Mouse (Mus musculus) cerebellum, postnatal 4 days (tissue): ENCODE measurements at regions not wholly inside any gene's neighbourhood (a gene's known extent, or its start where the extent isn't known, plus 50 kb on each side); places are given as distances from the start of the nearest gene placed in this dataset.
A peak's percentile ranks its signal among the peaks of the same experiment; 100 is the strongest.
"Not testable (repeated sequence)": the region's sequence is repeated elsewhere in the genome, so short reads cannot be mapped to it uniquely, and the experiment has no call there.

Experiments
- DNase-seq, 2 experiments: peaks; one replicate each; pipeline ENCODE4 v3.0.0; 2022; ENCODE audit warnings: low spot score in 2 of 2, mixed read lengths in 1 of 2

DNA sequence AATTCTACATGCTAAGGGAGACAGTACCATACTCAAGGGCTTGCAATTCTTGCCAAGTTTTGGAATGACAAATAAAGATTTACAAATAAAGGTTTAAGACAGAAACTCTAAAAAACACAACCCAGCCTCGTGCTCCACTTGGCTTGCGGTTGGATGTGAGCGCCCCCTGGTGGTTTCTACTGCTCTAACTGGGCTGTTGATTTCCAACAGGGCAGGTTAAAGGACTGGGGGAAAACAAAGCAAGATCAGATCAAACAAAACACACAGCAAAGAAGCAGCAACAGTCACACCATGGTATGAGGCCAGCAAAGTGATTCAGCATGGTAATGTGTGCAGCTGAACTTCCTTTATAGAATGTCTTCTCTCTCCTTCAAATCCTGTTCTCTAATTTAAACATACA, 339.2 kb downstream of the Adam3 start:
- peak; percentile 83 to 89 for DNase-seq

DNA sequence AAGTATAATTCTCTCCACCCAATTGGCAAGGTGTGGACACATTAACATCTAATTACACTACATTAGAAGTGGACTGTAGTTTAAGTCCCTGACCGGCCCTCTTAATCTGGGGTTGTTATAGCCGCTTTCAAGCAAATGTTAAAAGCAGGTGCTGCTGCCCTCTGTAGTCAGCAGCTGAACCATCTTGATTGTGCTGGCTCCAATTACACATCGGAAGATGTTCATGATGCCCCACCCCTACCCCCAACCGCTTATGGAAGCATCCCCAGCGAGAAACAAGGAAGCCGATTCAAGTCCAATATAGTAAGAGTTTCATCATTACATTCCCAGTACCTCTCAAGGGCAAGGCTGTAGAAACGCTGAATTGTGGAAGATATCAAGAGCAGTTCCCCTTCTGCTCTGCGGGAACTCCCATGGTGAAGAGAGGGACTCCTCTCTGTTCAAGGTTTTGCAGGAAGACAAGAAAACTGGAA, 341.7 kb downstream of the Adam3 start:
- no peak for DNase-seq

DNA sequence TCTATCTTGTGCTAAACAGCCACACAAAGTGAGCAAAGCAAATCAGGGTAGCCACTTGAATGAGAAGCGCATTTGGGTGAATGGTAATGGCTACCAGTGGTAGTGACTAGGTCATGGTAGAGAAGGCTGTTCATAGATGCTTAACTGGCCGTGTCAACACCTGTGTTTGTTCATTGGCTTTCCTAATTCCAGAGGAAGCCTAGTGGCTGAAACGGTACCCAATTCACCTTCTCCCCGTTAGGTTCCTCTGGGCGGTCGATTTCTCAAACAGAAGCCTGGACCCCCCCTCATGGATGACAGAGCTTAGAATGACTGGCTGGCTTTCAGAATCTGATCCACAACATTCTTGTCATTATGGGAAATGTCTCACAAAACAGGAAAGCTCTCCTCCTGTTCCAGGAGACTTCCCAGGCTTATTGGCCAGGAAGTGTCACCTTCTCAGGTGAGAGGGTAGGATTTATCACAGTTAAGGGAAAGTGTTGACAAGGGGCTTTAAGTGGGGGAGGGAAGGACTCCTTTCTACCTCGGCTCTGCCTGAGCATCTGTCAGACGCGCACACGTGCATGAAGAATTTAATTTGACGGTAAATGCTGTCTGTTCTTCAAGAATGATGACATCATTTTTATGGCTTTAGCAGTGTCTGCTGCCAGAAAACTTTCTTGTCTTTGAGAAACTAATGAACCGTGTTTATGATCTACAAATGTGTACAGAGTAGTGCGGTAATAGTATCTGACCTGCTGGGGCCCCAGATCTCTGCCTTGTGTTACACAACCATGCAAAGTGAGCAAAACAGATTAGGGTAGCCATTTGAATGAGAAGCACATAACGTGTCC, 342.3 kb downstream of the Adam3 start:
- DNase-seq = no peak

DNA sequence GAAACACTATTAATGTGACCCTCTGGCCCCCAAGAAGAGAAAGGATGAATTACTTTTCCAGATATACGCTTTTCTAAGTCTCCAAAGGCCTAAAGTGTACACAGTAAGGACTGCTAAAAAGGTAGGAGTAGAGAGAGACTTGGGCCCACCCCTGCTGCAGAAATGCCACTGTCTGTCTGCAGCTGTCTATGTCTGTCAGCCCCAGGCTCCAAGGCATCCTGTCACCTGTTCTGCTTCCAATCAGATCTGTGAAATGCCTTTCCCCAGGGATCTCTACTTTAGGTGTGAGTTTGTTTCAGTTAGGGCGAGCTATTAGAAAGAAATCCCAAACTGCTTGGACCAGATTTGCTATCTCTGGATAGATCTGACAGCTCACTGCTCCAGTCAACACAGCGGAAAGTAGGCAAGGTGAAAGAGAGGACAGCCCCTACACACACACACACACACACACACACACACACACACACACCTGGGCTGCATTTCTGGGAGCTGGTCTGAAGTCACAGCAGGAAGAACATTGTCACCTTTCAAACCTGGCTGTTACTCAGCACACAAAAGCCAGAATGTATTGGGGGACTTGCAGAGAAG, 343.9 kb downstream of the Adam3 start:
- no peak for DNase-seq

DNA sequence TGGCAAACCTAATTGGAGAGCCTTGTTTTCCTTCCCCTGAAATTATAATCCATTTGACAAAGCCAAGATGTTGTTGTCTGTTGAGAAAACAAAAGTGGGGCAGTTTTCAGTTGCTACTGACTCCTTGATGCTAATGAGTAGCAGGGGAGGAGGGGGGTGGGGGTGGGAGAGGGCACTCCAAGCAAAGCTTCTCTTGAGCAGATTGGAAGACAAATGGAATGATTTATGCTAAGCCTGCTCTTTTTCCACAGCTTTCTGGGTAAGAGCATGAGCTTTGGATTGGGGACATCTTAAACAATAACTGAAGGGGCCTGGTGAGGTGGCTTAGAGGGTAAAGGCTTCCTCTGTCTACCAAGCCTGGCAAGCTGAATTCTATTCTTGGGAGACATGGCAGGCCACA, 347.6 kb downstream of the Adam3 start:
- DNase-seq = no peak

DNA sequence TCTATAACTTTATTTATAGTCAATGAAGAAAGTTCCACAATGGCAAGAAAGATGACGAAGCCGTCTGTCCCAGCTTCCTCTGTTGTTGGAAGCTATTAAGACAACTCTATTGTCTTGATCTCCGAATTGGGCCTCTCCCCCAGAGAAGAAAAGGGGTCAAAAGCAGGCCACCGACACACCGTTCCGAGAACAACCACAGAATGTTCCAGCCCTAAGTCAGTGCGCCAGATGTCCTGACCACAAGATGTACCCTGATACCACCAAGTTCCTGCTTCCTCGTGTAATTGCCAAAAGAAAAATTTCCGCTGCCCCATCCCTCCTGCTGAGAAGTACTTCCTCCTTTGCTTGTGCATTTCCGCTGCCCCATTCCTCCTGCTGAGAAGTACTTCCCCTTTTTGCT, 348.8 kb downstream of the Adam3 start:
- DNase-seq = not testable (repeated sequence)

DNA sequence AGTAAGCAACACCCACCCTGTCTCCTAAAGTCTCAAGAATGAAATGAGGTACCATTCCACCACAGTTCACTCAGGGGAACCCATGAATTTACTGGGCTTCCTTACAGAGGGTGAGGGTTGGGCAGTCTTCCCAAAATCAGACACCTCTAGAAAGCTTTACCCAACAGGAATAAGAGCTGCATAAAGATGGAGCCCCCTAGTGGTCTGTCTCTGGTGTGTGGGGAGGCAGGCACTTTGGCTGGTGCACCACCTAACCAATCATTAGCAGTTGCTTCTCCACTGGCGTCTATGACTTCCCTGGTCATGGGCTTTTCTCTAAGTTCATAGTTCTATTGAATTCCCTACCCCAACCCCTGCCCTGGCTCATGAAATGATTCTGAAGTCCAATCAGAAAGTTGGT, 351.1 kb downstream of the Adam3 start:
- no peak for DNase-seq

DNA sequence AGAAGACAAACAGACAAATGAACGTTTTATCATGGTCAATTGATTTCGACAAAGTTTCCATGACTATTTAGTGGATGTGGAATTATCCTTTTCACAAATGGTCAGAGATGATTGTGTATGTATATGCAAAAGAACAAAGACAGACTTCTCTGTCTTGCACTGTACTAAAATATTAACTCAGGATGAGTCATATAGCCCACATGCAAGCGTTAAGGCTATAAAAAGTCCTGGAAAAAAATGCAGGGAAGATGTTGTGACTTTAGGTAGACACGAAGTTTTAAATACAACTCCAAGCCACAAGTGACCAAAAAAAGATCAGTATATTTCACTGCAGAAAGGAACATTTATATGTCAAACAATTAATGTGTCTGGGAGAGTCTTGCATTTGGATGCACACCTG, 353.6 kb downstream of the Adam3 start:
- no peak for DNase-seq

DNA sequence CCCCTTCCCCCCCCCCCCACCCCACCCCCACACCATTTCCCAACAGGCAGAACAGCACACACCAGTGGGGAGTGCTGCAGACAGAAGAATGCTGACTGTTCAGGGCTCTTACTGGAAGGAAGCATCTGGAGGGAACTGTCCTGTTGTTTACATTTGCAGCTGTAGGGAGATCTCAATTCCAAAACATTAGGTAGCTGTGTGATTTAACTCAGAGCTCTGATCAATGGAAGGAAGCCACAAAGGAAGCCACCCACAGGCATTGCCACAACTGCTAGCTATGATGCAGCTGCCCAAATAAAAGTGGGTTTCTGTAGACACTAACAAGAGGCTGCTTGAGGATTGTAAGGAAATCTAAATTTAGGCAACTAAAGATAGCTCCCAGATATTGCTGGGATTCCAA, 359.7 kb downstream of the Adam3 start:
- no peak for DNase-seq

DNA sequence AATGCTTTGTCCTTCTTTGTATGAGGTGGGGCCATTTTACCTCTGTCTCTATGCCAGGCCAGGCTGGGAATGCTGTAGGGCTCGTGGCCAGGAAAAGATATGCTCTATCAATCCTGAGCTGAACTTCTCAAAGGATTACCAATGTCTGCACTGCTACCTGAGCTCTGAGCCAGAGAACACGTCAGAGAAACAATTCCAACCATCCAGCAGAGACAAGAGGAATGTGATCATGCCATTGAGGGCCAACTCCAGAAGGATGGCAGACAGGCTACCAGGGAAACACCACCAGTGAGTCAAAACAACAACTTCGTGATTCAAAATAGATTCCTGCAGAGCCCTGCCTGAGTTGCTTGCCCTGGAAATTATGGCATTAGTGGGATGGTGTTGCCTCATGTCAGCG, 361.0 kb downstream of the Adam3 start:
- DNase-seq = no peak

DNA sequence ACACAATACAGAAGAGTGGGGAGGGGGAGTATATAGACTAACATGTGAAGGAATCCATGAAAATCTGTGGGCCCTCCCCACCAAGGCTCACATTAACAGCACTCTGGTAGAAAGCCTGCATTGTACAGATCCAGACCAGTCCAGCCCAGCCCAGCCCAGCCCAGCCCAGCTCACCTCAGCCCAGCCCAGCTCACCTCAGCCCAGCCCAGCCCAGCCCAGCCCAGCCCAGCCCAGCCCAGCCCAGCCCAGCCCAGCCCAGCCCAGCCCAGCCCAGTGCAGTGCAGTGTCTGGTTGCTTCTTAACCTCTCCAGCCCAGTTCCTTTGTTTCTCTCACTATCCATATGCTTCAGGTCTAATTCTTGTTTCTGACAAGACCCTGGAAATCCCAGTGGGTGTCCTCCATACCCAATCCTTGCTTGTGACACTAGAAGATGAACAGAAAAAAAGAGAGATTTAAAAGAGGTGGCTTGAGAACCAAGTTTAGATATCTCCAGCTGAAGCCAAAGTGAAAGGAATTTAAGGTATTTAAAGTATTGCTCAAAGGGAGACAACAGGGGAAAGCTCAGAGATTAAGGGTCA, 366.5 kb downstream of the Adam3 start:
- DNase-seq = no peak

DNA sequence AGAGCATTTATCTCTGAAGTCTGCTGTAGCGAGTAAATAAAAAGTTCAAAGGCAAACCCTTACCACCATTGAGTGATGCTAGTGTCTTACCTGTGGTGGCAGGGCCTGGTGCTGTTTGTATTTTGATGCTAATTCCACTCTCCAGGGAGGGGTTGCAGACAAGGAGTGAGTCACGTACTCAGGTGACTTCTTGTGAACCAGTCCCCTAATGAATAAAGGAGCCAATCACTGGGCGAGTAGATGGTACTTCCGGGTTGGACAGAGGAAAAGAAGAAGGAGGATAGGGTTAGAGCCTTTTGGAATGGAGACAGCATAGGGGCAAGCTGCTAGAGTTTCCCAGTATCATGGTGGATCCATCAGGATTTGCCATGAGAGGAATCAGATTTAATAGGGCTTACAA, 370.5 kb downstream of the Adam3 start:
- no peak for DNase-seq

DNA sequence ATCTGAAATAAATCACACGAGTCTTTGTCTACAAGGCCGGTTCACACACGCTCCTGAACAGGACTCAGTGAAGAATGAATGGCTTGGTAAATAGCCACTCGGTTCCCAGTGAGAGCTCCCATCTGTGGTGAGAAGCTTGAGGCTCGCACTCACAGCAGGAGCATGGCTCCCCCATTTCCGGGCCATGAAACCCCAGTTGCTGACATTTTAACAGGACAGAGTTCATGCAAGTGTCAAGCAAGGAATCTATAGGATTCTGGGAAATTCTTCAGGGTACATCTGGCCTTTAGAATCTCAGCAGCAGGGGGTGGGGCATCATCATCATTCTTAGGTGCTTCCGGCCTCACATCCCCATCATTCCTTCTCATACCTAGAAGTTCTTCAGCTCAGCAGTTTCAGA, 371.8 kb downstream of the Adam3 start:
- DNase-seq = no peak

DNA sequence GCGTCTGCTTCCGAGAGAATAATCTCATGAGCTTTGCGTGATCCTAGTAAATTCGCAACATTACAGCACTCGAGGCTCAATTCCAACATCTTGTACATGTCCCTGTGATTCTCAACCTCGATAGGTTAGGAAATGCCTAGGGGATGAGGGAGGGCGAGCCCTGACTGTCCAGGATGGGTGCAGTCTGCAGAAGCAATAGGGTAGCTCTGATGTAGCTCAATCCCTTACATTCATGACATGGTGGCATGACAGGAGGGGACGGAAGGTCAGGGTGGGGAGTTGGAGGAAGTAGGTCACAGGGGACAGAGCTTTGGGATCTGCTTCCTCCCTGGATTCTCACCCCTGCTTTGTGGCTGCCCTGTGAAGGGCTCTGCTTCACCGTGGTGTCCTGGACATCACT, 373.3 kb downstream of the Adam3 start:
- no peak for DNase-seq

DNA sequence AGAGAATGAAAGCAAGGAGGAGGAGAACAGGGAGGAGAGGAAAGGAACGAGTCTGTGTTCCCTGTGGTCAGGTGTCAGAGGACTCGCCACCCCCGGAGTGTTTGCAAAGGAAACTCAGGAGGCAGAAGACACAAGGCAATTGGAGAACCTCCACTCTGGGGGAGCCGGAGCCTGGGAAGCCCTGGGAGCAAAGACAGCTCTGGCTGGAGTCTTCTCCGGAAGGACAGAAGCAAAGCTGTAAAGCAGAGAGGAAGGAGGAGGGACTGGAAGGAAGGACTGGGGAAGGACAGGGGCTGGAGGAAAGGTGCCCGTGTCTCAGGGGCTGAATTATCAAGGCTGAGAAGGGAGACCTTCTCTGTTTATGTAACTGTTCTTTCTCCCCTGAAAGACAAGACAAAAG, 373.9 kb downstream of the Adam3 start:
- no peak for DNase-seq

DNA sequence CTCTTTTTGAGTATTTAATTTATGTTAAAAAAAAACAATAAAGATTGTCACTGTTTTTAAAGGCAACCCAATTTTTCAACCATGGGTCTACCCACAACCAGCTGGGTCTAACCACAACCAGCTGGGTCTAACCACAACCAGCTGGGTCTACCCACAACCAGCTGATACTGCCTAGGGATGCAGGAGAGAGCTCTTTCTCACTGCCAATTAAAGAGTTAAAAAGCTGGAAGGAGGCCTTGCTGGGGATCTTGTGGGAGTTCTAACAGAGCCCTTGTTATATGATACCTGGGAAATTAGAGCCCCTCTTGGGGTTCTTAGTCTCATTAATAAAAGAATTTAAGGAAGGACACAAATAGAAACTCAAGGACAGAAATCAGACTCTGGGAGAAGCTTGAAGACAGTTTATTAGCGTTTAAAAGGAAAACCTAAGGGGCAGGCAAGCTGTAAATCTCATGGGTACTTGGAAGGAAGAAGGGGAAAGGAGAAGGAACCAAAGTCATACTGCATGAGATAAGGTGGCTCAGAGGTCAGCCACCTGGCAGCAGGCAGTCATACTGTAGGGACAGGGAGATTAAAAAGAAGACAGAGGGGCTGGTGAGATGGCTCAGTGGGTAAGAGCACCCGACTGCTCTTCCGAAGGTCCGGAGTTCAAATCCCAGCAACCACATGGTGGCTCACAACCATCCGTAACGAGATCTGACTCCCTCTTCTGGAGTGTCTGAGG, 379.1 kb downstream of the Adam3 start:
- DNase-seq = no peak

DNA sequence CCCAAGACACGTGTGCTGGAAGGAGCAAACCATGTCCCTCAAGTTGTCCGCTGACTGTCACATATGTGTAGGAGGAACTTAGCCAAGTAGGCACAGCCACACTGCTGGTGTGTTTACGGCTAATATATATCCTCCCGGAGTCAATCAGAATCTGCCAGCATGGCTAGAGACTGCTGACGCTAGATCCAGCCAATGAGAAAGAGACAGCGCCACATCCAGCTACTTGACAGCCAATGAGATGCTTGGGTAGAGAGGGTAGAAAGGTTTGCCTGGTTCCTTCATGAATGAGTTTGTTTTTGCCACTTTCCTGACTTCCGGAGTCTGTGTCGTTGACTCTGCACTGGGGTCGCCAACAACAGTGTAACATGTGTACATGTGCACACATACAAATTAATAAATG, 387.0 kb downstream of the Adam3 start:
- DNase-seq = no peak

DNA sequence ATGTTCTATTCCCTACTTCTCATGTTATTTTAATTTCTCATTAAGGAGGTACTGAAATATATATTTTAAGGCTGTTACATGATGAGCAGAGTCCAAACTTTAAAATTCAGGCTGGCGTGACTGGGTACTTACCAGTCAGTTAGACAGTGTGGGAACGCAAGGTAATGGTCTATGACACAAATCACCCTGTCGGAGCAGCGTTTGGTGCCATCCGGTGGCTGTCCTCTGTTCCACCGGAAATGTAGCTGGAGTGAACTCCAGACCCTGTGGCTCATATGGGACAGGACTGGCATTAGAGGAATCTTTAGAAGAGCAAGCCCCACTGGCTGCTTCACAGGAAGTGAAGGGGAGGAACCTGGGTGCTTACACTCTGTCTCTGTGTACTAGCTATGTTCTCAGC, 388.0 kb downstream of the Adam3 start:
- DNase-seq = peak in 1 of 2 experiments; percentile 52

DNA sequence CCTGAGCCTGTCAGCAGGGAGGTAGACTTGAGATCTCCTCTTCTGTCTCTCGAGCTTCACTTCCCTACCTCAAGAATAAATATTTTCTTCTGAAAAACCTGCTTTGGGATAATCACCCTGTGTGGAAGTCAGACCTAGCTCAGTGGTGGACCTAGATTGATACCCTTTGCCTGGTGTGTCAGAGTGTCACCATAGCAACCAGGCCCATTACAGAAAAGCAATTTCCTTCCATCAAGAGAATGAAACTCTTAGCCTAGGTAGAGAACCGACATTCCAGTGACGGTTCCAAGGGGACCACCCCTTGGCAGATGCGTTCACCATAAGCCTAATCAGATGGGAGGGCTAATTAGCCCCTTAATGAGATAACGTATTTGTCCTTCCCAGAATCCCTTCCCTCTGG, 389.9 kb downstream of the Adam3 start:
- no peak for DNase-seq

DNA sequence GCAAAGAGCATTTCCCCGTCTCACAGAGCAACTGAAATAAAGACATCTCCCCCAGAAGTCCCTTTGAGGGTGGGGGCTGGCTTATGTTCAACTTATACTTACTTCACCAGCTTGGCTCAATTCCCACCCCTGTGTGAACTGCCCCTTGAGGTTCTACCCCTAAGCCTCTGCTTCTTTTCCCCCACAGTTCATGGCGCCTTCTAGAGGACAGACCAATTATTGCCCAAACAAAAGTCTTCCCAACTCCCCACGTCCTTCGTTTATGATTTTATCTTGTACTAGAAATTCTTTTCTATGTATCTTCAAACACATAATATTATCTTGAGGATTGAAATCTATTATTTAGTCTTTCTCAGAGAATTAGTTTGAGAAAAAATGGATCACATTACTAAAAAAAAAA, 391.9 kb downstream of the Adam3 start:
- no peak for DNase-seq

DNA sequence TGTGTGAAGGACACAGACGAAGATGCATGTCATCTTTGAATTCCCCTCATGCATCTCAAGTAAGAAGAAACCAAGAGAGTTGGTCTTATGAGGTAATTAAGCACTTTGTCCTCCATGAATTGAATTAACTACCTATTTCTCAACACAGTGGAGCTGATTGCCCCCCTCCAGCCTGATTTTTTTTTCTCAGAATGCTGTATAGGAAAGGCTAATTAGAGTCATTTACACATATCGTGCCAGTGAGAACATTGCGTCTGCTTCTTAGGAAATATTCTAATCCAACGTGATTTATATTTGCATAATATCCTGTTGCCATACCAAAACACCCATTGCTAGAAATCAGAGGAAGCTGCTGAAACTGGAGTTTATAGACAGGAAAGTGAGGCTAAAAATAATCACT, 414.8 kb downstream of the Adam3 start:
- no peak for DNase-seq

DNA sequence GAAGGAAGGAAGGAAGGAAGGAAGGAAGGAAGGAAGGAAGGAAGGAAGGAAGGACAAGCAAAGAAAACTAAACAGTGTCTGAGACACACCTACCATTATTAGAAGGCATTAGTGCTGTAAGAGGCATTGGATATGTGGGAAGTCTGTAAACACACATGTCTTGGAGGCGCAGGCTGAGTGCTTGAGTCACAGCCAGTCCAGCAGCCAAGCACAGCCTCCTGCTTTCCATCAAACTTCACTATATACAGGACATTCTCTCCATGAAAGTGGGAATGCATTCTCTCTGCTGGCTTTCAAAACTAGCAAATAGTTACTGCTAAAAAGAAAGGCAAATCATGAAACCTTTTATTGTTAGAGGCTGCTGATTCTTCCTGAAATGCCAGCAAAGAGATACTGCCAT, 431.1 kb downstream of the Adam3 start:
- DNase-seq = no peak

DNA sequence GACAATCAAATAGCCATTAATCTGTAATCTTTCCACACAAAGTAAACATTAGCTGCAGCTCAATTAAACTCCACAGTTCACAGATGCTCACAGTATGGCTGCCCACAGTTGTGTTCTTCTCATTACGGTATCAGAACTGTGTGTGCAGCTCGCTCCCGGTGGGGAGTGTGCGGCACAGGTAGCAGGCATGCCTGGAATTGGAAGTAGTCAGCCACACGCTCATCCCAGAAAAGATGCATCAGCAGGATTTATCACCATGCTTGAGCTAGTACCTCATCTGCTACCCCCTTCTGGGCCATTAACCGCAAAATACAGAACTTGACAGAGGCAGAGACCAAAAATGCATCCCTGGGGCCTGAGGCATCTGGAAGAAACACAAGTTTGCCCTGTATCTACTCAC, 437.8 kb downstream of the Adam3 start:
- no peak for DNase-seq
